Mouse (Mus musculus): ENCODE data around the gene Bicral.

DNA sequence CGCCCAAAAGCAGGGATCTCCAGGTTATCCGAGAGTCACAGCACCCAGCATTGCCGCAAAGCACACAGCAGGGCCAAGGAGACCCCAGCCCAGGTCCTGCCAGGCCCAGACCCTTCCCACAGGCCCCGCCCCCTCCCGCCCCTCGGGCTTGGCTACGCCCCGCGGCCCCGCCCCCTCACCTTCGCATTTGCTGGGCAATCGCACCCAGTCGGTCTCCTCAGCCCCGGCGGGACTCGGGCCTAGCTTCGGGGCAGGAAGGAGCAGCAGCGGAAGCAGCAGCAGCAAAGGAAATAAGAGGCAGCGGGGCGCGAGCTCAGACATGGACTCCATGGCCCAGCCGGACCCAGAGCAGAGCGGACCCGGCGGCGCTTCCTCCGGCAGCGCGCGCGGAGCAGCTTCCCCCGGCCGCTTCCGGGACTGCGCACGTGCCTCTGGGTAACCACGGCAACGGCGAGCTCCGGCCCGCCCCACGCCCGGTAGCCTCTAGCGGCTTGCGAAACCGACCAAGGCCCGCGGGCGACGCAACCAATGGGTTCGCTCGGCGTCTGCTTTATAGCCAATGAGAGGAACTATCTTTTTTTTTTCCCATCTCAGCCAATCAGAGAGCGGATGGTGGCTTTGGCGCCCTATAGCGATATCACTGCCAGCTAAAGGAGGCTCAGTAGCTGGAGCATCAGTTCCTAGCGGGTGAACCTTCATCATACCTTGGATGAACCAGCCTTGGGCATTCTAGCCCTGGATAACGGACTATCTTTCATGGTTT lies 106.3 kb downstream of the Bicral start, which contains the start of gene Cnpy3:
- TF ChIP-seq CTCF (IDR thresholded peaks at IDR 0.05; ENCODE audit: insufficient read depth, low read depth, low read length) (no peak), POLR2A (IDR thresholded peaks at IDR 0.05; ENCODE audit: insufficient read depth, low read depth, low read length) (peak; percentile 92)
